In genomic region chr14:59759196-59759839, GRCm38 (mm10) we compare ENCODE assay signal across 11 mouse cellular contexts.
DNase-seq lines count a peak whose midpoint lies in the region; ATAC-seq and TF ChIP-seq lines count a peak whose summit lies in the region.
"Had no signal": no experiment of that assay in that cellular context is flagged by ENCODE, and none has a peak within 500 bp of the region (broad histone marks: within the 10 kb centered on the region; RNA-seq: fewer than 3 reads in every experiment).

No protein-coding gene starts in this region.

- ATAC-seq in intestine, postnatal 0 days, result 0 out of 2 replicates have a peak, but pooled peaks have one; percentile 3
- ATAC-seq in midbrain, embryonic 12.5 days (ENCODE audit: low FRiP score, low read depth), result 0 out of 2 replicates have a peak, but pooled peaks have one; percentile 27

- no peak for TF ChIP-seq CTCF in gastrocnemius, adult 2 months (IDR thresholded peaks at IDR 0.05)
- TF ChIP-seq CTCF in intestine, postnatal 0 days (IDR thresholded peaks at IDR 0.05; ENCODE audit: low read depth), result no peak

- H3K4me2 ChIP-seq in intestine, postnatal 0 days (replicated peaks; ENCODE audit: low read depth), result no peak overlapping the region
- no peak overlapping the region for H3K4me2 ChIP-seq in midbrain, embryonic 12.5 days (replicated peaks)

- no peaks in the 10 kb centered on the region for H3K36me3 ChIP-seq in intestine, postnatal 0 days (ENCODE audit: control insufficient read depth, insufficient read depth)
- H3K36me3 ChIP-seq in midbrain, embryonic 12.5 days, result no peaks in the 10 kb centered on the region
- H3K36me3 ChIP-seq in heart, embryonic 10.5 days, result no peaks in the 10 kb centered on the region

- no peak overlapping the region for H3K4me3 ChIP-seq in gastrocnemius, adult 2 months
- no peak overlapping the region for H3K4me3 ChIP-seq in intestine, postnatal 0 days (ENCODE audit: low read depth, low read length)
- no peak overlapping the region for H3K4me3 ChIP-seq in midbrain, embryonic 12.5 days
- no peak overlapping the region for H3K4me3 ChIP-seq in heart, embryonic 10.5 days

- DNase-seq in gastrocnemius, adult 2 months, result no peak
- no peak for DNase-seq in gastrocnemius, postnatal 10 days
- peak; percentile 29 for DNase-seq in embryo, embryonic 11 days
- DNase-seq in heart, embryonic 10.5 days (ENCODE audit: low spot score), result no peak
- DNase-seq in yolk sac, embryonic 10.5 days (ENCODE audit: low spot score), result no peak
- DNase-seq in gastrocnemius, postnatal 4 days (ENCODE audit: low spot score in 2 of 2), result no peak
- DNase-seq: adrenal gland, postnatal 10 days; cerebellum, adult 18-20 months; heart, adult 18-20 months had no signal

- H3K9ac ChIP-seq in intestine, postnatal 0 days (ENCODE audit: low read depth, low read length), result no peak overlapping the region
- no peak overlapping the region for H3K9ac ChIP-seq in midbrain, embryonic 12.5 days (replicated peaks)

- intact Hi-C loops in gastrocnemius, adult 2 months (cut with DNase I), result no loop called here

- H3K27ac ChIP-seq in gastrocnemius, adult 2 months, result 0 out of 2 replicates have a peak overlapping the region, but pooled peaks have one; percentile 64
- H3K27ac ChIP-seq in intestine, postnatal 0 days (ENCODE audit: low read depth, low read length), result peak overlapping the region; percentile 80
- H3K27ac ChIP-seq in midbrain, embryonic 12.5 days (replicated peaks), result no peak overlapping the region
- no peak overlapping the region for H3K27ac ChIP-seq in heart, embryonic 10.5 days

- no peaks in the 10 kb centered on the region for H3K9me3 ChIP-seq in intestine, postnatal 0 days (ENCODE audit: control insufficient read depth)
- H3K9me3 ChIP-seq in midbrain, embryonic 12.5 days, result no peaks in the 10 kb centered on the region
- H3K9me3 ChIP-seq in heart, embryonic 10.5 days, result no peaks in the 10 kb centered on the region

- WGBS in intestine, postnatal 0 days, result 50% methylated on average over 15 of the region's 15 CpGs
- 68% methylated on average over 15 of the region's 15 CpGs for WGBS in midbrain, embryonic 12.5 days
- 73% methylated on average over 15 of the region's 15 CpGs for WGBS in heart, embryonic 10.5 days

- no peaks in the 10 kb centered on the region for H3K27me3 ChIP-seq in intestine, postnatal 0 days (replicated peaks; ENCODE audit: control insufficient read depth, insufficient read depth, low read length)
- H3K27me3 ChIP-seq in midbrain, embryonic 12.5 days, result peaks cover 12% of the 10 kb centered on the region
- H3K27me3 ChIP-seq in heart, embryonic 10.5 days (ENCODE audit: insufficient read depth, poor library complexity, severe bottlenecking), result peaks cover 8% of the 10 kb centered on the region

- 0 out of 2 replicates have a peak, but pooled peaks cover 6% of the 10 kb centered on the region for H3K4me1 ChIP-seq in intestine, postnatal 0 days (replicated peaks; ENCODE audit: control insufficient read depth, insufficient read depth, low read length)
- no peaks in the 10 kb centered on the region for H3K4me1 ChIP-seq in midbrain, embryonic 12.5 days
- no peaks in the 10 kb centered on the region; the same call in none of the 2 replicates for H3K4me1 ChIP-seq in heart, embryonic 10.5 days

Comparison
In these comparisons a context has a peak if more than half of its experiments do, and no peak if none do; other contexts are left out.
1. H3K27ac ChIP-seq: peak in gastrocnemius, adult 2 months (single experiment) and intestine, postnatal 0 days (single experiment); none in midbrain, embryonic 12.5 days (single experiment) and heart, embryonic 10.5 days (single experiment).